Mouse (Mus musculus) cerebellum, adult 2 months (tissue): ENCODE data around the gene Rabgap1l. TPM values are rescaled to one million over a fixed set of nuclear protein-coding genes. Genes with fewer than 3 reads are reported as not detected.

Experiments
- DNase-seq, 2 experiments: peaks; one replicate each; pipeline ENCODE4 v3.0.0; 2021
- H3K27ac ChIP-seq: fragments of 200-500 bp; 2 replicates; pipeline ENCODE4 v1.5.1; 2012; ENCODE audit warnings: low read length, control low read depth, inconsistent platforms; ENCODE audit not compliant: insufficient read depth
- H3K27me3 ChIP-seq: fragments of 200-500 bp; 2 replicates; pipeline ENCODE4 v1.6.1; 2012; ENCODE audit warnings: inconsistent platforms, mild to moderate bottlenecking, low read length, moderate library complexity; ENCODE audit not compliant: control insufficient read depth, insufficient read depth
- H3K4me1 ChIP-seq: fragments of 200-500 bp; 2 replicates; pipeline ENCODE4 v1.6.1; 2011; ENCODE audit warnings: low read length; ENCODE audit not compliant: control insufficient read depth, insufficient read depth
- H3K4me3 ChIP-seq: fragments of 200-500 bp; replicated peaks from 2 replicates; pipeline ENCODE3; 2011; ENCODE audit warnings: mild to moderate bottlenecking, low read depth, low read length, control low read depth; ENCODE audit not compliant: insufficient read depth
- CTCF ChIP-seq: fragments of 200-500 bp; IDR thresholded peaks from 2 replicates; pipeline ENCODE4 v1.5.1; 2011; ENCODE audit warnings: low read depth, mild to moderate bottlenecking, control low read depth, low read length, moderate library complexity, borderline replicate concordance; ENCODE audit not compliant: insufficient read depth
- POLR2A ChIP-seq: fragments of 200-500 bp; IDR thresholded peaks from 2 replicates; pipeline ENCODE4 v1.6.1; 2011; ENCODE audit warnings: low read length, control low read depth, borderline replicate concordance; ENCODE audit not compliant: insufficient read depth
- WGBS: fragments of 180-500 bp; shearing (Covaris S2); methylation state at CpG from one replicate; pipeline ENCODE4 v1.1.7; 2018; 5-methylcytosine and 5-hydroxymethylcytosine counted together
- polyA plus RNA-seq: library from polyadenylated mRNA; depleted of rRNA; stranded (reverse); fragments of >200 nt; gene quantifications from 2 replicates; pipeline ENCODE4 v1.2.3, GENCODE M21; 2012

Rabgap1l gene
- polyA plus RNA-seq, 1 experiment, result 57.7 TPM

DNA sequence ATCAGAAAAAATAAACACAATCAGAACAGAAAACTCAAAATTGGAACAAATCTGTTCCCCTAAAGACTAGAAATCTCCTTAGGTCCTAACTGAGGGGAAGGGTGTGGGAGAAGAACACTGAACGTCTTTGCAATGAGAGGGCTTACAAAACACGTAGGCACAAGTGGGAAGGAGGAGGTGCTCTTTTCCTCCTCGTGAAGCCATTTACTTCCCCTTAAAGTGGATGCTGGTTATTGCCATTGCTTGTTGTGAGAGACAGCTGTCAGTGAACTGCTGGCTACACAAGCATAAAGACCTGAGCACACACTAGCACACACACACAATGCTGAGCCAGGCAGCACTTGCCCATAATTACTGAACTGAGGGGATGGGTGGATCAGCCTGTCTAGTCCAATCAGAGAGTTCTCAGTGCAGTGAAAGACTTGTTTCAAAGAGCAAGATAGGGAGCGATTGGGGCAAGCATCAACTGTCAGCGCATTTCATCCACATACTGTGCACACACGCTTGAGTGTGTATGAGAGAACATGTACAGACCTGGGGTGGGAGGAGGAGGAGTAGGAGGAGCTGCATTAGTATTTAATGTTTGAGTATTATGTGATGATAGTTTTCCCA lies 259.7 kb downstream of the Rabgap1l start:
- no peak for TF ChIP-seq CTCF
- no peak for TF ChIP-seq POLR2A
- no peak for DNase-seq
- peaks cover 12% of the 10 kb centered on the region for H3K4me1 ChIP-seq
- no peaks in the 10 kb centered on the region for H3K27me3 ChIP-seq
- 62% methylated on average over 6 of the region's 6 CpGs for WGBS
- H3K4me3 ChIP-seq, result no peak overlapping the region
- peak overlapping the region; percentile 88 for H3K27ac ChIP-seq

DNA sequence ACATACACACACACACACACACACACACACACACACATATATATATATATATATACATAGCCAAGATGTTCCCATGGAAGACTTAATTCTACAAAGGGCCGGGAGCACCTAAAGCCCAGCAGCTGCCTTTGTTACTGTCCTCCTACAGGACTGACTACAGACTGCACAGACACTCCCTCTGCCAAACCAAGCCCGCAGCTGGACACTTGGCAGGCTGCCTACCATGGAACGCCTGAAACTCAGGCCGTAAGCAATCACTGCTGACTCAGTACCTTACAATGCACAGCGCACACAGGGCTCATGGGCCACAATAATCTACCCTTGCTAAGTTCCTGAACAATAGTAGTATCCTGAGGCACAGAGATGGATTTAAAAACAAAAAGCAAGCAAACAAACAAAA lies 261.6 kb downstream of the Rabgap1l start:
- WGBS, result 4% methylated on average over 5 of the region's 5 CpGs
- Histone ChIP-seq H3K4me1 (peaks cover 12% of the 10 kb centered on the region), H3K27me3 (no peaks in the 10 kb centered on the region), H3K27ac (no peak overlapping the region), H3K4me3 (no peak overlapping the region)
- DNase-seq, result peak; percentile 89 to 90
- TF ChIP-seq CTCF (peak; percentile 41; the same call in 1 of the 2 replicates), POLR2A (no peak)

DNA sequence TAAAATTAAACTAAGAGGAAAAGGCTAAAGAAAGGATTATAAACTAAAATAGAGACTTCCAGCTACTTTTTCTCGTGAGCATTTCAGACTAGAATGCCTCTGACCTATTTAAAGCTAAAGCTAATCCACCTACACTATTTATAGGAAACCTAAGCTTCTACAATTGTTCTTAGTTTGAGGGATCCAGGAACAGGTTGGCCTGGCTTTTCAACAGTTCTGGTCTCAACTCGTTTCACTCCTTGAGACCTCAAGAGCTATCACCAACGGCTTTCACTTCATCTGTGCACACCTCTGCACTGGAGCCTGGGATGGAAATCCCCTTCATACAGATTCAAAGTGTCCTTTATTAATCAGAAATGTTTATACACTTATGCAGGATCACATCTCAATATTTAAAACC lies 271.1 kb downstream of the Rabgap1l start:
- Histone ChIP-seq H3K27me3 (no peaks in the 10 kb centered on the region), H3K4me1 (no peaks in the 10 kb centered on the region), H3K4me3 (no peak overlapping the region), H3K27ac (no peak overlapping the region)
- DNase-seq, result no peak
- WGBS, result 42% methylated on average over 3 of the region's 3 CpGs
- TF ChIP-seq POLR2A (no peak), CTCF (no peak)

DNA sequence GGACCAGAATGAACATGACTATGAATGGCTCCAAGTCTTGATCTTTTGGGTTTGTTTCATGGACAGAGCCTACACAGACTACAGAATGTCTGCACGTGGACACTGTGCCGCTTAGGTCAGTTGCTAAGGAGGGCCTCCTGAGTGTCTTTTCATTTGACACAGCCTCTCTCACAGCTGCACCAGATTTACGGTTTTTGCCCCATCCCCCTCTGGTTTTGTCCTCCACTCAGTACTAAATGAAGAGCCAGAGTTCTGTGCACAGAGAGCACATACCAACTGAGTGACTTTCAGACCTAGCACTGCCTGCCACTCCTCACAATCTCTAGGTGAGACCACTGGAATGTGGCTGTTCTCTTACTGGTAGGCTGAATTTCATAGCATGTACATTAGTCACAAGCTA lies 272.3 kb downstream of the Rabgap1l start:
- Histone ChIP-seq H3K27me3 (no peaks in the 10 kb centered on the region), H3K27ac (no peak overlapping the region), H3K4me1 (no peaks in the 10 kb centered on the region), H3K4me3 (no peak overlapping the region)
- 54% methylated on average over 3 of the region's 3 CpGs for WGBS
- no peak for DNase-seq
- TF ChIP-seq CTCF, result no peak
- no peak for TF ChIP-seq POLR2A

DNA sequence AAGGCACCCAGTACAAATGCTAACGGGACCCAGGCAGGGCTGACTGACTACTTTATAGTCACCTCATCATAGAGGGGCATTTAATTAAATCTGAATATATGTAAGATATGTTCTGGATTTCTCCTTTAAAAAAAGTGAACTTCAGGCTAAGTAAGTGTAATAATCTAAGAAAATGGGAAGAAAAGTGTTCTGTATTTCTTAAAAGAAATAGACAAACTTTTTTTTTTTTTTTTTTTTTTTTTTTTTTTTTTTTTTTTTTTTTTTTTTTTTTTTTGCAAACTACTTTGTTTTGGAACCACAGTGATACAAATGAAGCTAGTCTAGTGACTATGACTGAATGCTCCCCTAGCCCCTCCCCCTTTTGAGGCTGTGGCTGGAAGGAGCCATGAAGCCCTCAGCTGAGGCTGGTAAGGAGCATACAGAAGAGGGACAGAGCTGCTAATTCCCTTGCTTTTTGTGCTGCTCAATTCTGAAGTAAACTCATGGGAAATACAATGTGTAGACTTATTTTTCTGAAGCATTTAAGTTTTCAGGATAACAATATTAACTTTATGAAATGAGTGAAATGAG lies 273.0 kb downstream of the Rabgap1l start:
- no peak overlapping the region for H3K4me3 ChIP-seq
- 87% methylated on average over 1 of the region's 1 CpGs for WGBS
- no peak for DNase-seq
- TF ChIP-seq CTCF (no peak), POLR2A (no peak)
- no peak overlapping the region for H3K27ac ChIP-seq
- no peaks in the 10 kb centered on the region for H3K4me1 ChIP-seq
- no peaks in the 10 kb centered on the region for H3K27me3 ChIP-seq

DNA sequence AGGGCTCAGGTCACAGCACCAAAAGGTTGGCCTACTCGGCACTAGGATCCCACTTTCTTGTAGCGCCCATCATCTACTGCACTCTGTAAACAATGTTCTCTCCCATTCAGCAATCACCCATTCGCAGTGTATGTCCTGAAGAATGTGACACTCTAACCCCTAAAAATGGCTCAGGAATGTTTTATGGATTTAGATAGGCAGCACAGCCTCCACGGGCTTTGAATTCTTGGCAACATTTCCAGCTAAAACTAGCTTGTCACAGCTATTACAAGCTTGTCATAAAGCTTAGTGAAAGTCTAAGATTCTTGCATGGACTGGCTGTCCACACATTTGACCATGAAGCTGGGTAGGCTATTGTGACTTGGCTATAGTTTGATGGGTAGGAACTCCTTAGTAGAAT lies 274.5 kb downstream of the Rabgap1l start:
- Histone ChIP-seq H3K4me1 (no peaks in the 10 kb centered on the region), H3K27ac (no peak overlapping the region), H3K4me3 (no peak overlapping the region), H3K27me3 (no peaks in the 10 kb centered on the region)
- TF ChIP-seq CTCF, result no peak
- no peak for TF ChIP-seq POLR2A
- DNase-seq, result no peak
- 70% methylated on average over 4 of the region's 4 CpGs for WGBS

DNA sequence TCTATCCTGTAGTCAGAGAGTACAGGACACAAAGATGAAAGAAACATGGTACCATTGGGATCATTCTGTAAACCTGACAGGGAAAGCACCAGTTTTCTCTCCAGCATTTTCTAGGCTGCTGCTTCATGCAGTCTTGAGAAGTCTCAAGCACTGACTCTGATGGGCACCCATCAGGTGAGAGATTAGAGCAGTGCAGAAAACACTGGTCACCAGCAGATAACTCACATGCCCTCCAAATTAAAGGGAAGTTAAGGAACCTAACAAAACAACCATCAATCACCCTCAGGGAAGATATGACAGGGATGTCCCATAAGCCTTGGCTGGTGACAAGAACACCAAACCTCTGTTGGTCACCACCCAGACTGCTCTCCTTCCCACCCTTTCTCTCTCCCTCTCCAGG lies 285.2 kb downstream of the Rabgap1l start:
- Histone ChIP-seq H3K27me3 (no peaks in the 10 kb centered on the region), H3K4me1 (no peaks in the 10 kb centered on the region), H3K27ac (no peak overlapping the region), H3K4me3 (no peak overlapping the region)
- no peak for DNase-seq
- TF ChIP-seq POLR2A (no peak), CTCF (no peak)

DNA sequence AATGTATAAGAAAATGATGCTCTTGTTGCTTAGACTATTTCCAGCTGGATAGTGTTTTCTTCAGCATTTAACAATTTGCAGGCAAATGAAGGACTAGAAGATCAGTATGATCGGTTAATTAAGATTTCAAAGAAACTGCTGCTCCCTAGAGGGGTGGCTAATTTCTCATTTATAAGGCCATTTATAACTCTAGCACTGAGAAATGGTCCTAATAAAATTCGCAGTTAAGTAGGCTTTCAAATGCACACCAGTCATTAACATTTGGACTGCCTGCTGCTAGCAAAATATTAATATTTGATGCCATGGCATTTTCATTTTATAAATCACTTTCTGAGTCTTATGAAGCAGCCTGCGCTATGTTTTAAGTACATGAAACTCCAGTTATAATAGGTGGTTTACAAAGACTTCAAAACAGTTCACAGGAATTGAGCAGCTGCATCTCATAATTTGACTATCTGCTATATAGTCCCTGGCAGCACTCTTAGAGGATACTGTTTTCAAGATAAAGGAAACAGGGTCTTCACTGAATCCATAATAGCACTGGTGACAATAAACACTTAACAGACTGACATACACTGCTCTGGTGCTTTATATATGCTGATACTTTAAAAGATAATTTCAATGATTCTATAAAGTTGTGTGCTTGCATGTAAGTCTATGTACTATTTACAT lies 296.0 kb downstream of the Rabgap1l start:
- Histone ChIP-seq H3K4me3 (no peak overlapping the region), H3K4me1 (peaks cover 3% of the 10 kb centered on the region; the same call in 1 of the 2 replicates), H3K27ac (no peak overlapping the region), H3K27me3 (no peaks in the 10 kb centered on the region)
- no peak for DNase-seq
- 82% methylated on average over 3 of the region's 3 CpGs for WGBS
- no peak for TF ChIP-seq POLR2A
- TF ChIP-seq CTCF, result no peak

DNA sequence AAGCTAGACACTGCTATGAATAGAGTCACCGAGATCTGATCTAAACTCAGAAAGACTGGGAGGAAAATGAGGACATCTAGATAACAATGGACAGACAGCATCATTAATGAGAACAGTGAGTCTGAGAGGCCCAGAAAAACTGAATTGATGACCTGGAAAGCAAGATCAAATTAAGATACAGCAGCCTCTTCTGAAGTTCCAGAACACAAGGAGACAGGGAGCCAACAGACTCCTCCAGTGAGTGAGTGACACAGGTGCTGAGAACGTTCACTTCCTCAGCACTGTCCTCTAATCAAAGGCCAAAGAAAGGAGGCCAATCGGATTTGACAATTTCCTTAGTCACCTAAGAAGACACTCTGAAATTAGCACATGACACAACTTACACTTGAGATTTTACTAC lies 307.3 kb downstream of the Rabgap1l start:
- Histone ChIP-seq H3K27ac (no peak overlapping the region), H3K4me3 (no peak overlapping the region), H3K27me3 (no peaks in the 10 kb centered on the region), H3K4me1 (no peaks in the 10 kb centered on the region)
- 73% methylated on average over 3 of the region's 3 CpGs for WGBS
- TF ChIP-seq POLR2A, result no peak
- TF ChIP-seq CTCF, result no peak
- DNase-seq, result no peak
